Mouse (Mus musculus) fibroblast of lung, adult 2 months (primary cell): Measurements from ENCODE around the gene Tchh.
"Not testable (repeated sequence)": the region's sequence is repeated elsewhere in the genome, so short reads cannot be mapped to it uniquely, and the experiment has no call there.

ENCODE experiments used
- DNase-seq: peaks from one replicate; pipeline ENCODE4 v3.0.0-alpha.2; 2011; ENCODE audit warnings: low read depth

Tchh gene

GRCm38 (mm10) chr3:93494774-93495173 lies 52.6 kb downstream of the Tchh start:
- DNase-seq, result not testable (repeated sequence)

GRCm38 (mm10) chr3:93497131-93497530 lies 55.0 kb downstream of the Tchh start:
- DNase-seq, result no peak
